8 mouse cellular contexts compared by ENCODE assay signal in genomic region chr19:9071456-9072156, GRCm38 (mm10). TPM values are rescaled to one million over a fixed set of nuclear protein-coding genes. Genes with fewer than 3 reads are reported as not detected.
DNase-seq lines count a peak whose midpoint lies in the region; ATAC-seq and TF ChIP-seq lines count a peak whose summit lies in the region.

No protein-coding gene starts in this region.

- H3K4me3 ChIP-seq in forebrain, embryonic 10.5 days: no peak overlapping the region
- no peak overlapping the region for H3K4me3 ChIP-seq in forebrain, embryonic 13.5 days
- H3K4me3 ChIP-seq in bone marrow, adult 2 months (replicated peaks; ENCODE audit: control insufficient read depth, low read depth, low read length): no peak overlapping the region
- H3K4me3 ChIP-seq in intestine, embryonic 15.5 days (replicated peaks): no peak overlapping the region
- no peak overlapping the region for H3K4me3 ChIP-seq in limb, embryonic 12.5 days (replicated peaks)
- no peak overlapping the region for H3K4me3 ChIP-seq in neural tube, embryonic 14.5 days (ENCODE audit: low read depth, low read length)

- H3K27ac ChIP-seq in forebrain, embryonic 10.5 days: peak overlapping the region; percentile 27; the same call in 1 of the 2 replicates
- H3K27ac ChIP-seq in forebrain, embryonic 13.5 days: no peak overlapping the region
- H3K27ac ChIP-seq in bone marrow, adult 2 months (ENCODE audit: control insufficient read depth, insufficient read depth, low read depth, low read length, poor library complexity): peak overlapping the region; percentile 53
- H3K27ac ChIP-seq in intestine, embryonic 15.5 days: peak overlapping the region; percentile 91
- 0 out of 2 replicates have a peak overlapping the region, but pooled peaks have one; percentile 18 for H3K27ac ChIP-seq in limb, embryonic 12.5 days
- peak overlapping the region; percentile 55; the same call in 1 of the 2 replicates for H3K27ac ChIP-seq in neural tube, embryonic 14.5 days (ENCODE audit: low read depth, low read length)

- WGBS in forebrain, embryonic 10.5 days: 73% methylated on average over 7 of the region's 7 CpGs
- WGBS in forebrain, embryonic 13.5 days: 48% methylated on average over 7 of the region's 7 CpGs
- 28% methylated on average over 7 of the region's 7 CpGs for WGBS in bone marrow, adult 2 months
- 51% methylated on average over 7 of the region's 7 CpGs for WGBS in intestine, embryonic 15.5 days
- 74% methylated on average over 7 of the region's 7 CpGs for WGBS in limb, embryonic 12.5 days
- 48% methylated on average over 7 of the region's 7 CpGs for WGBS in neural tube, embryonic 14.5 days

- H3K36me3 ChIP-seq in forebrain, embryonic 10.5 days (replicated peaks): no peaks in the 10 kb centered on the region
- no peaks in the 10 kb centered on the region for H3K36me3 ChIP-seq in forebrain, embryonic 13.5 days (ENCODE audit: poor library complexity, severe bottlenecking)
- H3K36me3 ChIP-seq in intestine, embryonic 15.5 days: no peaks in the 10 kb centered on the region
- no peaks in the 10 kb centered on the region for H3K36me3 ChIP-seq in limb, embryonic 12.5 days
- H3K36me3 ChIP-seq in neural tube, embryonic 14.5 days (ENCODE audit: control insufficient read depth, insufficient read depth, low read length): no peaks in the 10 kb centered on the region

- TF ChIP-seq CTCF in bone marrow, adult 2 months (IDR thresholded peaks at IDR 0.05; ENCODE audit: control insufficient read depth, insufficient read depth, low read length): no peak

- ATAC-seq in forebrain, embryonic 13.5 days: no peak
- ATAC-seq in intestine, embryonic 15.5 days: no peak
- no peak for ATAC-seq in limb, embryonic 12.5 days (ENCODE audit: insufficient number of reproducible peaks, insufficient read depth, low FRiP score, low TSS enrichment, low read depth)
- peak; percentile 74; the same call in 1 of the 2 replicates for ATAC-seq in neural tube, embryonic 14.5 days (ENCODE audit: low read depth)

- peaks cover 8% of the 10 kb centered on the region for H3K4me1 ChIP-seq in forebrain, embryonic 10.5 days
- H3K4me1 ChIP-seq in forebrain, embryonic 13.5 days: peaks cover 24% of the 10 kb centered on the region
- H3K4me1 ChIP-seq in bone marrow, adult 2 months (ENCODE audit: control insufficient read depth, insufficient read depth, low read length): peaks cover 11% of the 10 kb centered on the region
- peaks cover 54% of the 10 kb centered on the region for H3K4me1 ChIP-seq in intestine, embryonic 15.5 days (replicated peaks)
- peaks cover 1% of the 10 kb centered on the region; the same call in 1 of the 2 replicates for H3K4me1 ChIP-seq in limb, embryonic 12.5 days (replicated peaks)
- H3K4me1 ChIP-seq in neural tube, embryonic 14.5 days (ENCODE audit: control insufficient read depth, insufficient read depth, low read length): 0 out of 2 replicates have a peak, but pooled peaks cover 3% of the 10 kb centered on the region

- no peaks in the 10 kb centered on the region for H3K9me3 ChIP-seq in forebrain, embryonic 10.5 days
- H3K9me3 ChIP-seq in forebrain, embryonic 13.5 days (replicated peaks): no peaks in the 10 kb centered on the region
- no peaks in the 10 kb centered on the region for H3K9me3 ChIP-seq in intestine, embryonic 15.5 days
- no peaks in the 10 kb centered on the region for H3K9me3 ChIP-seq in limb, embryonic 12.5 days
- H3K9me3 ChIP-seq in neural tube, embryonic 14.5 days (ENCODE audit: control insufficient read depth, low read length): no peaks in the 10 kb centered on the region

- H3K4me2 ChIP-seq in forebrain, embryonic 13.5 days: no peak overlapping the region
- H3K4me2 ChIP-seq in intestine, embryonic 15.5 days (replicated peaks): no peak overlapping the region
- no peak overlapping the region for H3K4me2 ChIP-seq in limb, embryonic 12.5 days
- H3K4me2 ChIP-seq in neural tube, embryonic 14.5 days (ENCODE audit: low read depth, low read length): no peak overlapping the region

- DNase-seq in forebrain, embryonic 10.5 days (ENCODE audit: extremely low spot score, low spot score): no peak
- DNase-seq in heart, adult 11 months: peak; percentile 99
- DNase-seq in frontal cortex, postnatal 25 days (ENCODE audit: low spot score in 2 of 2): no peak

- TF ChIP-seq POLR2A in bone marrow, adult 2 months (IDR thresholded peaks at IDR 0.05; ENCODE audit: borderline replicate concordance, control insufficient read depth, low read depth, low read length): no peak

- no peak overlapping the region; the same call in 1 of the 2 replicates for H3K9ac ChIP-seq in forebrain, embryonic 13.5 days
- no peak overlapping the region for H3K9ac ChIP-seq in intestine, embryonic 15.5 days
- H3K9ac ChIP-seq in limb, embryonic 12.5 days (replicated peaks): no peak overlapping the region
- H3K9ac ChIP-seq in neural tube, embryonic 14.5 days (replicated peaks; ENCODE audit: low read depth, low read length): no peak overlapping the region

- H3K27me3 ChIP-seq in forebrain, embryonic 10.5 days (ENCODE audit: poor library complexity, severe bottlenecking): no peaks in the 10 kb centered on the region
- no peaks in the 10 kb centered on the region for H3K27me3 ChIP-seq in forebrain, embryonic 13.5 days
- H3K27me3 ChIP-seq in intestine, embryonic 15.5 days (replicated peaks): no peaks in the 10 kb centered on the region
- no peaks in the 10 kb centered on the region for H3K27me3 ChIP-seq in limb, embryonic 12.5 days
- no peaks in the 10 kb centered on the region for H3K27me3 ChIP-seq in neural tube, embryonic 14.5 days (ENCODE audit: control insufficient read depth, insufficient read depth, low read length)

RNA-seq across cellular contexts. Expression of gene Scgb1a1, which starts 16.2 kb away (rescaled TPM):
- polyA plus RNA-seq in forebrain, embryonic 10.5 days (2016; fragmentation: Nextera tagmentation; extraction: Ambion mirVana): not detected in 2 replicates
- not detected in 2 replicates for polyA plus RNA-seq in forebrain, embryonic 13.5 days (2015; fragmentation: Nextera tagmentation; extraction: Ambion mirVana)
- polyA plus RNA-seq in bone marrow, adult 2 months (2011; ENCODE audit: insufficient read depth, insufficient read length, low replicate concordance, missing spikeins): 37.7 TPM in 1 of 2 replicates, not detected in the other
- not detected in 2 replicates for polyA plus RNA-seq in intestine, embryonic 15.5 days (2015; fragmentation: Nextera tagmentation; extraction: Ambion mirVana)
- polyA plus RNA-seq in limb, embryonic 12.5 days (2016; fragmentation: Nextera tagmentation; extraction: Ambion mirVana): not detected in 2 replicates
- polyA plus RNA-seq in neural tube, embryonic 14.5 days (2014; fragmentation: Nextera tagmentation; extraction: Ambion mirVana): not detected in 2 replicates
